ENCODE assay signal across 8 mouse cellular contexts in the genomic region with DNA sequence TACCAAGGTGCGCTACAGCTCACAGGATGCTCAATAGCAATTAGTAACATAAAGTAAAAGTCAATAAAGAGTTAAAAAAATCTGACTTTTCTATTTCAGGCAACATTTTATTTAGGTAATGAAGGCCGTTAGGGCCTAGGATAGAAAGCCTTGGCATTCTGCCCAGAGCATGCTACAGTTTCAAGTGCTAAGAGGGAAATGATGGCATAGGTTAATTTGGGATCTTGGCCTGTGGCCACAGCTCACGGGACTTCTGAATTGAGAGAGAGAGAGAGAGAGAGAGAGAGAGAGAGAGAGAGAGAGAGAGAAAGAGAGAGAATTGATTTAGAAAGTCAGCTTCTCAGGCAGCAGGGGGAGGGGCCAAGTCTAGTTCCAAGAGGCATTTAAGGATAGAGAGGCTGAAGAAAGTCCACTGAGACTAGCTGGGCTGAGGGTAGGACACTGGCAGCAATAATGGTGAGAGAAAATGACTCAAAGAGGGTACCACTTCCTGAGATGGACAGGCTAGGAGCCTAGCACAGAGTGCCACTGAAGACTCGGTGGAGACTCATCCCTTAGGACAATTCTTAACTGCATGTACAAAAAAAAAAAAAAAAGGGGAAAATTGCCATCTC. TPM values are rescaled to one million over a fixed set of nuclear protein-coding genes. Genes with fewer than 3 reads are reported as not detected.
DNase-seq lines count a peak whose midpoint lies in the region; ATAC-seq and TF ChIP-seq lines count a peak whose summit lies in the region.

No protein-coding gene starts in this region.

- no peak overlapping the region for H3K9ac ChIP-seq in forebrain, embryonic 13.5 days
- no peak overlapping the region for H3K9ac ChIP-seq in hindbrain, embryonic 16.5 days (ENCODE audit: low read depth, low read length)
- H3K9ac ChIP-seq in lung, postnatal 0 days (replicated peaks; ENCODE audit: low read depth) = no peak overlapping the region

- TF ChIP-seq EP300 in lung, postnatal 0 days (IDR thresholded peaks at IDR 0.05) = peak; percentile 70

- H3K27me3 ChIP-seq in forebrain, embryonic 13.5 days = no peaks in the 10 kb centered on the region
- H3K27me3 ChIP-seq in forebrain, embryonic 10.5 days (ENCODE audit: poor library complexity, severe bottlenecking) = no peaks in the 10 kb centered on the region
- H3K27me3 ChIP-seq in hindbrain, embryonic 16.5 days (replicated peaks; ENCODE audit: control insufficient read depth, insufficient read depth, low read length) = no peaks in the 10 kb centered on the region
- H3K27me3 ChIP-seq in lung, postnatal 0 days (replicated peaks; ENCODE audit: insufficient read depth, low read length) = no peaks in the 10 kb centered on the region

- H3K36me3 ChIP-seq in forebrain, embryonic 13.5 days (ENCODE audit: poor library complexity, severe bottlenecking) = no peaks in the 10 kb centered on the region
- H3K36me3 ChIP-seq in forebrain, embryonic 10.5 days (replicated peaks) = no peaks in the 10 kb centered on the region
- H3K36me3 ChIP-seq in hindbrain, embryonic 16.5 days (ENCODE audit: control insufficient read depth, insufficient read depth, low read length) = no peaks in the 10 kb centered on the region
- no peaks in the 10 kb centered on the region for H3K36me3 ChIP-seq in lung, postnatal 0 days (ENCODE audit: insufficient read depth, low read length)

- H3K4me1 ChIP-seq in forebrain, embryonic 13.5 days = peaks cover 20% of the 10 kb centered on the region
- H3K4me1 ChIP-seq in forebrain, embryonic 10.5 days = 0 out of 2 replicates have a peak, but pooled peaks cover 6% of the 10 kb centered on the region
- peaks cover 5% of the 10 kb centered on the region for H3K4me1 ChIP-seq in hindbrain, embryonic 16.5 days (ENCODE audit: control insufficient read depth, insufficient read depth, low read depth, low read length)
- 0 out of 2 replicates have a peak, but pooled peaks cover 4% of the 10 kb centered on the region for H3K4me1 ChIP-seq in lung, postnatal 0 days (ENCODE audit: insufficient read depth, low read depth, low read length)

- no peak overlapping the region for H3K27ac ChIP-seq in forebrain, embryonic 13.5 days
- H3K27ac ChIP-seq in forebrain, embryonic 10.5 days = no peak overlapping the region
- no peak overlapping the region for H3K27ac ChIP-seq in hindbrain, embryonic 16.5 days (ENCODE audit: low read depth, low read length)
- no peak overlapping the region for H3K27ac ChIP-seq in lung, postnatal 0 days (ENCODE audit: low read length)

- WGBS in forebrain, embryonic 13.5 days = 28% methylated on average over 4 of the region's 4 CpGs
- 82% methylated on average over 4 of the region's 4 CpGs for WGBS in forebrain, embryonic 10.5 days
- WGBS in hindbrain, embryonic 16.5 days = 38% methylated on average over 4 of the region's 4 CpGs
- 12% methylated on average over 4 of the region's 4 CpGs for WGBS in lung, postnatal 0 days

- no peak overlapping the region for H3K4me3 ChIP-seq in forebrain, embryonic 13.5 days
- no peak overlapping the region for H3K4me3 ChIP-seq in forebrain, embryonic 10.5 days
- H3K4me3 ChIP-seq in hindbrain, embryonic 16.5 days (ENCODE audit: low read length) = no peak overlapping the region
- no peak overlapping the region for H3K4me3 ChIP-seq in lung, postnatal 0 days (ENCODE audit: low read depth, low read length)

- peak; percentile 65; the same call in 1 of the 2 replicates for ATAC-seq in forebrain, embryonic 13.5 days
- ATAC-seq in hindbrain, embryonic 16.5 days = 0 out of 2 replicates have a peak, but pooled peaks have one; percentile 24
- peak; percentile 83 for ATAC-seq in lung, postnatal 0 days
- no peak for ATAC-seq in erythroid progenitor cell, adult 5-6 weeks (replicated peaks; ENCODE audit: low FRiP score, poor library complexity, severe bottlenecking)

- no peak for DNase-seq in forebrain, embryonic 10.5 days (ENCODE audit: extremely low spot score, low spot score)
- peak; percentile 90 for DNase-seq in NIH3T3 (ENCODE audit: low read depth)
- peak; percentile 73 for DNase-seq in gastrocnemius, postnatal 10 days
- peak; percentile 91 for DNase-seq in lung, postnatal 0 days (ENCODE audit: low spot score)
- DNase-seq in natural killer cell, adult 2 months (ENCODE audit: low spot score in 2 of 2) = no peak

- peaks cover 8% of the 10 kb centered on the region; the same call in 1 of the 2 replicates for H3K9me3 ChIP-seq in forebrain, embryonic 13.5 days (replicated peaks)
- peaks cover 21% of the 10 kb centered on the region for H3K9me3 ChIP-seq in forebrain, embryonic 10.5 days
- no peaks in the 10 kb centered on the region for H3K9me3 ChIP-seq in hindbrain, embryonic 16.5 days (ENCODE audit: control insufficient read depth, low read length)
- H3K9me3 ChIP-seq in lung, postnatal 0 days (ENCODE audit: low read length) = no peaks in the 10 kb centered on the region

- no peak overlapping the region for H3K4me2 ChIP-seq in forebrain, embryonic 13.5 days
- H3K4me2 ChIP-seq in hindbrain, embryonic 16.5 days (ENCODE audit: low read length) = no peak overlapping the region
- H3K4me2 ChIP-seq in lung, postnatal 0 days (replicated peaks; ENCODE audit: low read depth, low read length) = no peak overlapping the region; the same call in 1 of the 2 replicates

- TF ChIP-seq CTCF in lung, postnatal 0 days (IDR thresholded peaks at IDR 0.05) = no peak

RNA-seq across cellular contexts. Expression of a gene that starts 52.6 kb away (rescaled TPM):
- polyA plus RNA-seq in forebrain, embryonic 13.5 days (2015; fragmentation: Nextera tagmentation; extraction: Ambion mirVana) = 0.16 and 0.18 TPM in 2 replicates
- 0.51 and 0.54 TPM in 2 replicates for polyA plus RNA-seq in forebrain, embryonic 10.5 days (2016; fragmentation: Nextera tagmentation; extraction: Ambion mirVana)
- 1 to 10 TPM; 2.8 to 4.2 TPM for total RNA-seq in gastrocnemius, postnatal 10 days (2021)
- polyA plus RNA-seq in hindbrain, embryonic 16.5 days (2015; fragmentation: Nextera tagmentation; extraction: Ambion mirVana) = 0.33 and 0.40 TPM in 2 replicates
- 1.3 and 1.4 TPM in 2 replicates for polyA plus RNA-seq in lung, postnatal 0 days (2015; fragmentation: Nextera tagmentation; extraction: Ambion mirVana)
- not detected in 2 replicates for total RNA-seq in erythroid progenitor cell, adult 5-6 weeks (2015; ENCODE audit: low replicate concordance)
- not detected in 2 replicates for total RNA-seq in erythroid progenitor cell, adult 5-6 weeks (2017; ENCODE audit: low replicate concordance)

Comparison
In these comparisons a context has a peak if more than half of its experiments do, and no peak if none do; other contexts are left out.
1. DNase-seq: peak in NIH3T3 (single experiment), gastrocnemius, postnatal 10 days (single experiment) and lung, postnatal 0 days (single experiment); none in forebrain, embryonic 10.5 days (single experiment) and natural killer cell, adult 2 months (0 of 2).